Mouse (Mus musculus): ENCODE data around the gene Dynlt1a.
"Not testable (repeated sequence)": the region's sequence is repeated elsewhere in the genome, so short reads cannot be mapped to it uniquely, and the experiment has no call there.

The Dynlt1a gene

GRCm38 (mm10) chr17:6317339-6317985 is at the start of gene Dynlt1a:
TSS of gene Dynlt1a (minus strand) at chr17:6317500.
- peak; percentile 97 for DNase-seq (ENCODE audit: low read depth)

- not testable (repeated sequence) for DNase-seq (ENCODE audit: low read depth)
Observed at GRCm38 (mm10) chr17:6355256-6355655, 38.0 kb upstream of the Dynlt1a start.

GRCm38 (mm10) chr17:6342606-6343294 is 25.4 kb upstream of the Dynlt1a start:
- not testable (repeated sequence) for DNase-seq (ENCODE audit: low read depth)

- not testable (repeated sequence) for DNase-seq (ENCODE audit: low read depth)
Observed at GRCm38 (mm10) chr17:6328997-6329396, 11.7 kb upstream of the Dynlt1a start.

GRCm38 (mm10) chr17:6327554-6327953 is 10.3 kb upstream of the Dynlt1a start:
- DNase-seq (ENCODE audit: low read depth), result not testable (repeated sequence)

GRCm38 (mm10) chr17:6325543-6325942 is 8.2 kb upstream of the Dynlt1a start:
- DNase-seq (ENCODE audit: low read depth), result not testable (repeated sequence)

GRCm38 (mm10) chr17:6325021-6325420 is 7.7 kb upstream of the Dynlt1a start:
- DNase-seq (ENCODE audit: low read depth), result not testable (repeated sequence)

- DNase-seq (ENCODE audit: low read depth), result not testable (repeated sequence)
Observed at GRCm38 (mm10) chr17:6321778-6322101, 4.4 kb upstream of the Dynlt1a start.

- DNase-seq (ENCODE audit: low read depth), result not testable (repeated sequence)
Observed at GRCm38 (mm10) chr17:6321081-6321777, 3.9 kb upstream of the Dynlt1a start.

- peak; percentile 57 for DNase-seq (ENCODE audit: low read depth)
Observed at GRCm38 (mm10) chr17:6316379-6317126, 747 bp downstream of the Dynlt1a start.

GRCm38 (mm10) chr17:6315706-6316105 is 1.6 kb downstream of the Dynlt1a start:
- DNase-seq (ENCODE audit: low read depth), result not testable (repeated sequence)

- not testable (repeated sequence) for DNase-seq (ENCODE audit: low read depth)
Observed at GRCm38 (mm10) chr17:6314493-6314892, 2.8 kb downstream of the Dynlt1a start.

- DNase-seq (ENCODE audit: low read depth), result peak; percentile 30
Observed at GRCm38 (mm10) chr17:6312755-6313154, 4.5 kb downstream of the Dynlt1a start.

- not testable (repeated sequence) for DNase-seq (ENCODE audit: low read depth)
Observed at GRCm38 (mm10) chr17:6311716-6312115, 5.6 kb downstream of the Dynlt1a start.

GRCm38 (mm10) chr17:6306503-6306902 is 10.8 kb downstream of the Dynlt1a start:
- DNase-seq (ENCODE audit: low read depth), result not testable (repeated sequence)

GRCm38 (mm10) chr17:6305656-6306270 is 11.5 kb downstream of the Dynlt1a start:
- not testable (repeated sequence) for DNase-seq (ENCODE audit: low read depth)

- not testable (repeated sequence) for DNase-seq (ENCODE audit: low read depth)
Observed at GRCm38 (mm10) chr17:6304891-6305290, 12.4 kb downstream of the Dynlt1a start.

- not testable (repeated sequence) for DNase-seq (ENCODE audit: low read depth)
Observed at GRCm38 (mm10) chr17:6300190-6300863, 17.0 kb downstream of the Dynlt1a start.

- not testable (repeated sequence) for DNase-seq (ENCODE audit: low read depth)
Observed at GRCm38 (mm10) chr17:6297060-6297795, 20.1 kb downstream of the Dynlt1a start.

GRCm38 (mm10) chr17:6293882-6294281 is 23.4 kb downstream of the Dynlt1a start:
- not testable (repeated sequence) for DNase-seq (ENCODE audit: low read depth)

Data from NIH3T3 (cell line).